Mouse (Mus musculus) frontal cortex, postnatal 14 days (tissue): ENCODE measurements at regions not wholly inside any gene's neighbourhood (a gene's known extent, or its start where the extent isn't known, plus 50 kb on each side); places are given as distances from the start of the nearest gene placed in this dataset.

Source experiments
- DNase-seq, 2 experiments: peaks; one replicate each; pipeline ENCODE4 v3.0.0; 2022; ENCODE audit warnings: low spot score in 2 of 2

GRCm38 (mm10) chr14:81254343-81254838 is 1270.5 kb downstream of the Olfm4 start:
- DNase-seq: no peak

- no peak for DNase-seq
These were observed 1271.5 kb downstream of the Olfm4 start for GRCm38 (mm10) chr14:81255423-81255822.

DNA sequence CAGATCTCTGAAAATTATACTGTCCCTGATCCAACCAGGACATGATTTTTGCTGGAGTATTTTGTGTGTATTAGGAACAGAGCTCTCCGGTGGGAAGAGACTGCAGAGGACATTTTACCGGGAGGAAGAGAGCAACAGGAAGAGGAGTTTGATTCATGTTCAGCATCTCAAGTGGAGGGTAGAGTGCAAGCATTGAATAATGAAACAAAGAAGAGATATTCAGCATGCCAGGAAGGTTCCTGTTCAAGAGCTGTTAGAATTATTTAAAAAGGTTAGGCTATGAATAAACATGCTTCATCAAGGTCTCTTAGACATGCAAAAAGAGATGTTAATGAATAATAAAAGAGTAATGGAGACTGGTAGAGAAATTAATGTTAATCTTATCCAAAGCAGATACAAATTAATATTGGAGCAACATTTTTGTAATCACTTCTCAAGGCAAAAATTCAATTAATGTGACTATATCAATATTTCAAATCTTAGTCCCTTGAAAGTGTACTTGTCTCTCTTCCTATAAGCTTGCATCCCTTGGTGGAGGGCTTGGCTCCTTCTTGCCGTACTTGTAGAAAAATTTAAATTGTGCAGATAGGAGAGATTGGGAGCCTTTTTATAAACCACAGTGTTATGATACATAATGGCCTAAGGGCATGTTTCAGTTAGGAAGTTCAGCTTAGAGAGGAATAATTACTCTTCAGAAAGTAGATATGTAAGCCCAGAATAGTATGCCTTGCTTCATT is 1283.9 kb downstream of the Olfm4 start:
- no peak for DNase-seq

DNA sequence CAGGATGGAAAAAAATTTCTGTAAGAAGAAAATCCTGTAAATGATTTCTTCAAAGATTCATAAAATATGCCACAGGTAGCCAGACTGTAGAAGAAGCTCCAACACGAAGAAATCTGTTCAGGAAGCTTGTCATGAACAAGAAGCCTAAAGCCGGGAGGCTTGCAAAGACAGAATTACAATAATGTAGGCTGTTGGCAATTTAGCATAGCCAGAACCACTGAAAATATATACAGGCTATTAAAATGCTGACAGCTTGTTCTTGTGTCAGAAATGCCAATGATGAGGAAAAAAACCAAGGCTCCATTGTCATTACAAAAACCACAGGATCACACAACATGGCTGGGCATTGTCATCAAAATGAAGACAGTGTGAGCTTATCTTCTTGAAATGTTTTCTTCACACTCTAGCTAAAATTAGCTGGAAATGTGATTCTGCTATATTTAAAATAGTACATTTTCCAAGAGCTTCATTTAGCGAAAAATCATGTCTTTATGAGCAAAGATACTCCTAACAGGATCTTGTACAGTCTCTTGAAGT is 1303.7 kb downstream of the Olfm4 start:
- no peak for DNase-seq

DNA sequence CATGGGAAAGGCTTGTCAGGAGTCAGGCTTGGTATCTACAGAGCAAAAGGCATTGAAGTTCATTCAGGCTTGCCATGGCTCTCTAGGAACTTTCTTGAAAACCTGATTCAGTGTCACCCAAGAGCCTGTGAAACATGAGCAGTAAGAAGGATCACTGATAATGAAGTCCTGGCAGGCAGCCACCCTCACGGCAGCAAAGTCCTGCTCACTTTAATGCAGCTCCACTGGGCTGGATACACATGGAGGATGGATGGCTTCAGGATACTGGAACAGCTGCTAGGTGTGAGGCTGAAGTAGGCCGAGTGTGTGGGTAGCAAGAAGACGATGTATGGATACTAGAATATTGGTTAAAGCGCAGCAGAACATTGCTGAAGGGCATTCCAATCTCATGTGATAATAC is 1323.3 kb downstream of the Olfm4 start:
- peak in 1 of 2 experiments; percentile 6 for DNase-seq

GRCm38 (mm10) chr14:81341058-81341457 is 1357.2 kb downstream of the Olfm4 start:
- DNase-seq: no peak

- DNase-seq: no peak
These were observed 1403.7 kb downstream of the Olfm4 start for GRCm38 (mm10) chr14:81387566-81387965.
